Mouse (Mus musculus) thymus, adult 2 months (tissue): ENCODE results near the gene Patl2.

Source experiments
- CTCF ChIP-seq: fragments of 200-500 bp; IDR thresholded peaks from 2 replicates; pipeline ENCODE4 v1.5.1; 2012; ENCODE audit warnings: mild to moderate bottlenecking, control low read depth, low read length, moderate library complexity, borderline replicate concordance; ENCODE audit not compliant: control insufficient read depth, poor library complexity, insufficient read depth; ENCODE audit errors: extremely low read depth
- POLR2A ChIP-seq: fragments of 200-500 bp; IDR thresholded peaks from 2 replicates; pipeline ENCODE4 v1.6.1; 2012; ENCODE audit warnings: mild to moderate bottlenecking, low read length, control low read depth, moderate library complexity; ENCODE audit not compliant: control insufficient read depth, poor library complexity, insufficient read depth; ENCODE audit errors: extremely low read depth

DNA sequence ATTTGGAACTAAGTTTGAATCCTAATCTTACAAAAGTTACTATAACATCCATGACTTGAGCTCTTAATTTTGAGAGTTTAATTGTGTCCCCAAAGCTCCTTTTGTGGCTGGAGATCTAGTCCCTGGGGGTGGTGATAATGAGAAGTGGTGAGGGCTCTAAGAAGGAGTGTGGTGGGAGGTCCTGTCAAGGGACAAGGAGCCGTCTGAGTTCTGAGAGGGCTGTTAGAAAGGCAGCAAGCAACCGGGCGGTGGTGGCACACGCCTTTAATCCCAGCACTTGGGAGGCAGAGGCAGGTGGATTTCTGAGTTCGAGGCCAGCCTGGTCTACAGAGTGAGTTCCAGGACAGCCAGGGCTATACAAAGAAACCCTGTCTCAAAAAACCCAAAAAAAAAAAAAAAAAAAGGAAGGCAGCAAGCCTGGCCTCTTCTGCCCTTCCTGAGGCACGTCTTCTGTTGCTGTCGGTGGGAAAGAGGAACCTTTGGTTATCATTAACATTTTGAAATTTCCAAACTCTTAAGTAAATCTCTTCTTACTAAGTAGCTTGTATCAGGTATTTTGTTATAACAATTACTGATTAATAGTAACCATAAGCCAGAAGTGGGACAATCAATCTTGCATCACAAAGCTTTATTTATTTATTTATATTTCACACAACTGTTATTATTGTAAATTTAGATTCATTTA, 32.2 kb downstream of the Patl2 start:
- TF ChIP-seq POLR2A = no peak
- no peak for TF ChIP-seq CTCF
